ENCODE assay signal across 15 mouse cellular contexts in the genomic region with DNA sequence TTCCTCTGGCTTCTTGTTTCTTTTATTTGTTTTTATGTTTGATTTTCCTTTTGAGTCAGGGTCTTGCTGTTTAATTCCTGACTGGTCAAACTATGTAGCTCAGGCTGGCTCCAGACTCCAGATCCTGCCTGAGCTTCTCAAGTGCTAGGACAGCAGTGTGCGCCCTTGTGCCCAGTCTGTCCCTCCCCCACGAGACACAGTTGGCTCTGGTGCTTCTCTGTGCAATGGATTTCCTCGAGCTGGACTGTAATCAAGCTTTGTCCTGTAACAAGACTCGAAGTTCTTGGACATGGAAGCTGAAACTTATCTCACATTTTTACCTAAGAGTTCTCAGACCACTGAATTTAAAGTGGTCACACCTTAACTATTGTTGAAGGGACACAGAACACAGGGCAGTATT.
A peak's percentile ranks its signal among the peaks of the same experiment; 100 is the strongest.
DNase-seq lines count a peak whose midpoint lies in the region.
"Had no signal": no experiment of that assay in that cellular context is flagged by ENCODE, and none has a peak within 500 bp of the region (broad histone marks: within the 10 kb centered on the region; RNA-seq: fewer than 3 reads in every experiment).

No protein-coding gene starts in this region.

- intact Hi-C loops in left cerebral cortex, postnatal 10 days (cut with DNase I) = no loop called here

- peak; percentile 24 for DNase-seq in adrenal gland, adult 2 months
- DNase-seq in adrenal gland, postnatal 4 days (ENCODE audit: low spot score in 2 of 2) = no peak
- peak; percentile 52 for DNase-seq in adrenal gland, postnatal 14 days
- no peak for DNase-seq in adrenal gland, adult 18-20 months (ENCODE audit: low spot score in 2 of 2)
- peak; percentile 3 to 17 for DNase-seq in adrenal gland, postnatal 36 days
- no peak for DNase-seq in left cerebral cortex, postnatal 10 days (ENCODE audit: extremely low spot score in 1 of 2, low spot score in 2 of 2)
- DNase-seq: B cell, adult 2 months; cerebellum, adult 11 months; cerebellum, adult 18-20 months; cerebellum, adult 8-10 months; cerebellum, adult 9-11 months; cerebellum, postnatal 14 days; cerebellum, postnatal 36 days; embryo, embryonic 11 days; forebrain, postnatal 0 days had no signal

Comparison
In these comparisons a context has a peak if more than half of its experiments do, and no peak if none do; other contexts are left out.
1. DNase-seq: peak in adrenal gland, adult 2 months (single experiment), adrenal gland, postnatal 14 days (single experiment) and adrenal gland, postnatal 36 days (2 of 2); none in adrenal gland, postnatal 4 days (0 of 2), adrenal gland, adult 18-20 months (0 of 2) and left cerebral cortex, postnatal 10 days (0 of 2).